Mouse (Mus musculus): ENCODE data around the gene Slco2a1. TPM values are rescaled to one million over a fixed set of nuclear protein-coding genes. Genes with fewer than 3 reads are reported as not detected.
"Not testable (repeated sequence)": the region's sequence is repeated elsewhere in the genome, so short reads cannot be mapped to it uniquely, and the experiment has no call there.

Gene Slco2a1
- total RNA-seq, 2 experiments from 2014 or later: 8.5 to 10.0 TPM

DNA sequence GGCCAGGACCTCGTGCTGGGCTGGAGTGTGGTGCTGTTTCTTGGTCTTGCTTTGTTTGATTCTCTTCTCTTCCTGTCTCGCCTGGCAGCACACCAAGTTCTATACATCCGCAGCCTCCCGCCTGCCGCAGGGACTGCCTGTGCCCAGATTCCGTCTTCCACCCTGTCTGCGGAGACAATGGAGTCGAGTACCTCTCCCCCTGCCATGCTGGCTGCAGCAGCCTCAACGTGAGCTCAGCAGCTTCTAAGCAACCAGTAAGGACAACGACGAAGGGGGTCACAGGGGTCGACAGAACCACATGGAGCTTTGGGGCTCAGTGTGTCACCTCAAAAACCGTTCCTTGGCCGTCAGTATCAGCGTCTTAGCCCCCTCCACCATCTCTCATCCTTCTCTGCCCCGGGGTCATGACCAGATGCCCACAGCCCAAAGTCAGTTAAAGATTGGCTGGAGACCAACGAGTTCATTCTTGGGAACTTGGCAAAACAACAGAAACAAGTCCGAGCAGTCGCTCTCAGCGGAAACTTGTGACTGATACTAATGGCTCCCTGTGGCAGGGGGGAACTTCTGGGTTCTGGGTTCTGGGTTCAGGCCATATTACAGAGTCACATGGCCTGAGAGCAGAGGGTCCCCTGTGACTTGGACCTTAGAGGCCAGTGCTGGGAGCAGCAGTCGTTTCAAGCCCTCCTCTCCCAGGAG lies 88.5 kb downstream of the Slco2a1 start:
- intact Hi-C loops (cut with DNase I): no loop called here
- DNase-seq: peak; percentile 31 to 38

- DNase-seq: no peak
- intact Hi-C loops (cut with DNase I): no loop called here
Measured at GRCm38 (mm10) chr9:103078194-103078691, 89.7 kb downstream of the Slco2a1 start.

GRCm38 (mm10) chr9:103080211-103080610 lies 91.7 kb downstream of the Slco2a1 start:
- intact Hi-C loops (cut with DNase I): no loop called here
- no peak for DNase-seq

DNA sequence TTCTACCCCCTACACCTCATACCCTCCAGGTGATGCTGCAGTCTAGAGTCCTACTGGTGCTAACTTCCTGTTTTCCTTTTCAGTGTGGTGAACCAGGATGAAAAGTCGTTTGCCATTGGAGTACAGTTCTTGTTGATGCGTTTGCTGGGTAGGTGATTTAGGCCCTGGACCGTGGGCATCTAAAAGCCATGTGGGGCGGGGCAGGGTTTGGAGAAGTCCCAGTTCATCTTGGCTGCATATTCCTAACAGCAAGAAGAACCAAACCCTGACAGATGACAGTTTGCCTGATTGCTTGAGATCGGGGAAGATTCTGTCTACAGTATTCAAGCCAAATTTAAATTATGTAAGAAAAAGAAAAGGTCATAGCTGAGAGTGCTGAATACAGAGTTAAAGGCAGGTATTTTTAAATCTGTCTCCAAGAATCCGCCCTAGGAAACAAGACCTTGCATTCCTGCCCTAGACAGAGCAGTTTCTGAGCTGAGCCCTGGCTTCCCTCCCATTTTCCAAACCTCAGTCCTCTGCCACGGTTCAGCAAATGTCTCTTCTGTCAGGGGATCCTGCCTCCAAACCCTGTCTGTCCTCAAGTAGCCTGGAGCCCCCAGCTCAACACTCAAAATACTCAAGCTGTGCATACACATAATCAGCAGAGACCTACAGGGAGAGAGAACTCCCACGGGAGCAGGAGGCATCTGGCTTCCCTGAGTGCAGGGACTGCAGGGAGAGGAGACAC lies 93.9 kb downstream of the Slco2a1 start:
- no peak for DNase-seq
- intact Hi-C loops (cut with DNase I): no loop called here

DNA sequence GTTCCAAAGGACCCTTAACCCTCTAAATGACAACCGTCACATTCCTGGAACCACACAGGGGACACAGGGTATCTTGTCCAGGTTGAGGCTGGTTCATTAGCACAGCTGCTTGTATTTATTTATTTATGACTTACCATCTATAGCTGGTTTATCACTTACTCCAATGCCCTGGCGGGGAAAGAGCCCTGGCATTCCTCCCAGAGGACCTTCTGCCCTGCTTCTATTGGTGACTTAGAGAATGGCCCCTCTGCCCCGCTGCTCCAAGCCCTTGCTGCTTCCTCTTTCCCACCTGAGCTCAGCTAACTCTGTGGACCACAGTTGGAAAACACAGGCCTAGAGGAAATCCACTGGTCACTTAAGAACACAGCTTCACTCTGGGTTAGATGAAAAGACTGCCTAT lies 94.9 kb downstream of the Slco2a1 start:
- intact Hi-C loops (cut with DNase I): no loop called here

GRCm38 (mm10) chr9:103086736-103087135 lies 98.2 kb downstream of the Slco2a1 start:
- intact Hi-C loops (cut with DNase I): no loop called here
- DNase-seq: no peak

More for the DNA sequence above, 94.9 kb downstream of the Slco2a1 start:
- no peak for DNase-seq

- no peak for DNase-seq
- intact Hi-C loops (cut with DNase I): no loop called here
Measured at GRCm38 (mm10) chr9:103087301-103087700, 98.8 kb downstream of the Slco2a1 start.

DNA sequence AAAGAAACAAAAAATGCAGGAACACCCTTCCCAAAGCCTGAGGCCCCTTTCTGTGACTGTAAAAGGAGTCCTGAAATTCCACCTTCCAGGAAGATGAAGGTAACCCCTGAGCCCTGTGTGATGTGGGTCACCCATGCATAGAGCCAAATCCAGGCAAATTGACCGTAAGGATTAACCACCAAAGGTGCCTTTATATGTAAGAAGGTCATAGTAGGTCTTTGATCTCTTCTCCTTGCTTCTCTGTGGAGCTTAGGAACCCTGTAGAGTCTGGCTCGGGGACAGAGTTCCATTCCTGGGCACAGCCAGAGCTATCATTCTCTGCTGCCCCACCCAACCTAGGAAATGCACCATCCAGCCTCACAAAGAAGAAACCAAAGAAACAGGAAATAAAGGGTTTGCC lies 100.1 kb downstream of the Slco2a1 start:
- intact Hi-C loops (cut with DNase I): no loop called here
- no peak for DNase-seq

- no peak for DNase-seq
- intact Hi-C loops (cut with DNase I): loop anchor here (5.0 kb wide), 2 partner anchors 78 to 112 kb away; partner anchors contain the start of gene Srprb
Measured at GRCm38 (mm10) chr9:103090116-103090875, 101.8 kb downstream of the Slco2a1 start.

- no peak for DNase-seq
- intact Hi-C loops (cut with DNase I): loop anchor here (5.0 kb wide), 2 partner anchors 79 to 111 kb away; partner anchors contain the start of gene Srprb
Measured at GRCm38 (mm10) chr9:103091039-103091883, 102.7 kb downstream of the Slco2a1 start.

GRCm38 (mm10) chr9:103092248-103092647 lies 103.7 kb downstream of the Slco2a1 start:
- peak; percentile 80 to 86 for DNase-seq
- intact Hi-C loops (cut with DNase I): loop anchor here (2.0 to 5.0 kb wide), 3 partner anchors 80 to 213 kb away; partner anchors contain the start of genes 1300017J02Rik, Srprb and Topbp1

- intact Hi-C loops (cut with DNase I): loop anchor here (2.0 to 5.0 kb wide), 3 partner anchors 81 to 211 kb away; partner anchors contain the start of genes 1300017J02Rik, Srprb and Topbp1
- DNase-seq: no peak
Measured at GRCm38 (mm10) chr9:103093681-103094080, 105.2 kb downstream of the Slco2a1 start.

DNA sequence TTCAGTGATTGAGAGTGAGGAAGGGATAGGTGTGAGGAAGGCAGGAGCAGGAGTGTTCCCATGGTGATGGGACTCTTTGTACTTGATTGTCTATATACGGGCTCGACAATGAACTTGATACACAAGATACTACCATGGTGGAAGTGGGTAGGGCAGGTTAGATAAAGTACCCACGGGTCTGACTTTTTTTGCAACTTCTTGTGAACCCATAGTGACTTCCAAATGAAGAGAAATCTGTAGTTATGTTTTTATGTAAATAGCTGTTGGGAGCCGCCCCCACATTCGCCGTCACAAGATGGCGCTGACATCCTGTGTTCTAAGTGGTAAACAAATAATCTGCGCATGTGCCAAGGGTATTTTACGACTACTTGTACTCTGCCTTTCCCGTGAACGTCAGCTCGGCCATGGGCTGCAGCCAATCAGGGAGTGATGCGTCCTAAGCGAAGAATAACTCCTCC lies 119.9 kb downstream of the Slco2a1 start:
- DNase-seq; intact Hi-C loops (cut with DNase I): not testable (repeated sequence)

DNA sequence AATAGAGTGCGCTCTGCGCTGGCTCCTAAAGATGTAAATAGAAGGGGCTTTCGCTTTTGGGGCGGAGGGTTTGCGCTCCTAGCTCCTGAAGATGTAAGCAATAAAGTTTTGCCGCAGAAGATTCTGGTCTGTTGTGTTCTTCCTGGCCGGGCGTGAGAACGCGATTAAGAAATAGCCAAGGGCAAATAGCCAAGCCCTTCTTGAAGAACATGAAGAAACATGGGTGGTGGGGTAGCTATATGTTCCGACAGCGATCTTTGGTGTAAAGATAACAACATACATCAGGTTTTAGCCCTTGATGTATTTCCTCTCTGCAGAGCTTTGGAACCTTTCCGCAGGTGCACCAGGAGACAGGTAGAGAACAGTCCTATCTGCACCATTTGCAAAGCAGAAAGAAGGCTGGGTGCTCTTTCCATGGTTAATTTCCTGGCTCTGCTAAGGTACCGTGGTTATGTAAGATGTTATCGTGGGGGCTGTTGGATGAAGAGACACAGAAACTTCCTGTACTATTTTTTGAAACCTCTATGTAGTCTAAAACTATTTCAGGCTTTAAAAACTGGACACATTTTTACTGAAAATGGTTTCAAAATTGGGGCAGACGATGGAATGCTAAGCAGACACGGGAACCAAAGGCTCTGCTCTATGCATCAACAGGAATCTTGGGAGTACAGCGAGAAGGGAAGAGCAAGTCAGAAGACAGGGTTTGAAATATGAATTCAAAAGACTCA lies 120.6 kb downstream of the Slco2a1 start:
- DNase-seq: no peak
- intact Hi-C loops (cut with DNase I): no loop called here

GRCm38 (mm10) chr9:103109911-103110310 lies 121.4 kb downstream of the Slco2a1 start:
- no peak for DNase-seq
- intact Hi-C loops (cut with DNase I): no loop called here

DNA sequence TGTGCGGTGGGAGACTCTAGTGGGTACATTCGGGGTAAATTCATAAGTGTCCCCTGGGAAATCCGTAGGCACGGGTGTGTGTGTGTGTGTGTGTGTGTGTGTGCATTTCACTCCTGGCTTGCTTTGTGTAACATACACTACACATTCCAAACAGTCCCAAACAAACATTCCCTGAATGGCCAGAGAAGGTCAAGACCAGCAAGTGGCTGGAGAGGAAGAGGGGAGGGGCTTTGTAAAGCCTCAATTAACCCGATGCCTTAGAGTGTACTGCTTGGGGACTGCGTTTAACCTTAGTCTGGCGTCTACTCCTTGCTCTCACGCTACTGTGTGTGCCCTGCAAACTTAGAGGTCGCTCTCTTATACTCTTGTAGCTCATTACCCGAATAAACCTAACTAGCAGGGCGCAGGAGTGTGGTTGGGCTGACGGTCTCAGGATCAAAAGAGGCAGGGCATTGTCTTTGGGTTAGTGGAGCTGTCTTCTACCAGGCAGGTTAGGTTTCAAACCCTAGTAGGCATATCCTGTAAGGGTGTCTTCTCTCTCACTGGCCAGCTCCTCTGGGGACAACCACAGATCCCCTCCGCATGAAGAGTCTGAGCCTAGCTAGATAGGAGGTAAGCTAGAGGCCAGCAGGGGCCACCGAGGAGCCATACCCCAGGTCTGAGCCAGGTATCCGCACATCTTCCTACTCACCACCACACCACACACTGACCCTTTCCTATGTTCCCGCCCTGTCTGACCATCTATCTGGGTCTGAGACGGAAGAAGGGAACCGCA lies 122.4 kb downstream of the Slco2a1 start:
- DNase-seq: no peak

DNA sequence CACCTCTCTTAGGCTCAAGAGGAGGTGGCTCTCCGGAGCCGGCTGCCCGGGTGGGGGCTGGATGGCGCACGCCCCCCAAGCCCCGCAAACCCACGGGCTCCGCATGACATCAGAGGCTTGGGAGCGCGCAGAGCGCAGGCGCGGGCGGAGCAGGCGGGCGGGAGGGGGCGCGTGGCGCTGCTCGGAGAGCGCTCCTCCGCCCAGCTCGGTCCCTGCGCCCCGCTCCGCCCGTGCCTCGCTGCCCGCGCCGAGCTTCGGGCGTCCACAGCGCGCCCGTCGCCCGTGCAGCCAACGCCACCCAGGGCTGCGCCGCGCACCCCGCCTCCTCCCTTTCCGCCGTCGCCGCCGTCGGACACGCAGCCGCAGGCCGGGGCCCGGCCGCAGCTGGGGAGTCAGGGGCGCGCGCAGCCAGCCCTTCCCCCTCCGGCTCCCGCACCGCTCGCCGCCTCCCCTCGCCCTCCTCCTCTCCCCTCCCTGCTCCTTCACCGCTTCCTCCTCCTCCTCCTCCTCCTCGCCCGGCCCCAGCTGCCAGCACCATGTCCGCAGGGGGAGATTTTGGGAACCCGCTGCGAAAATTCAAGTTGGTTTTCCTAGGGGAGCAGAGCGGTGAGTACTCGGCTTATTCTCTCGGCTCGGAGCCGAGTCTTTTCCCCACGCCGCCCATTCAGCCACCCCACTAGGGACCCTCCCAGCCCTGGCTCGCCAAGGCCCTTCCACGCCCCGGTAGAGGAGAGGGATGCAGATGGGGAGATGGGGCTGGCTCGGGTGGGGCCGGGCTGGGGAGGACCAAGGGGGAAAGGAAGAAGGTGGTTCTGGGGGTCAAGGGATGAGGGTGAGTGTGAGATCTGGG lies 123.3 kb downstream of the Slco2a1 start, which contains the start of gene Rab6b:
Gene Rab6b (plus strand): TSS at position 167 of the 850 bp plus-strand sequence.
- peak; percentile 34 to 47 for DNase-seq
- intact Hi-C loops (cut with DNase I): no loop called here

More for the DNA sequence above, 122.4 kb downstream of the Slco2a1 start:
- intact Hi-C loops (cut with DNase I): no loop called here
